11 mouse cellular contexts compared by ENCODE assay signal in the genomic region with DNA sequence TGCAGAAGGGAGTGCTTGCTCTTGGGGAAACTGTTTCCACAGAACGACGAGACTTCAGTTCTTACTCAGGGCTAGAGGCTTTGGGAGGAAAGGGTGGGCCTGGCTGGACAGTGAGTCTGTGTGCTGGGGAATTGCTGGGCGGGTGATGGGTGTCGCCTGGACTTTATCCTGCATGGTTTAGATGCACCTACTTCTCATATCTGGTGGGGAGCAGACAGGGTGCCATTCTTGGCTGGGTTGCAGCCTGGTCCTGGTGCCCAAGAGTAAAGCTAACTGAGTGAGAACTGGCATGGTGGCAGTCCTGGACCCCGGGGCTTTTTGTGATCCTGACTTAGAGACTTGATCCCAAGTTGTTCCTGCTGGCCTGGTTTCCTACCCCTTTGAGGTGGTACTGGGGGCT. TPM values are rescaled to one million over a fixed set of nuclear protein-coding genes. Genes with fewer than 3 reads are reported as not detected.
DNase-seq lines count a peak whose midpoint lies in the region; ATAC-seq and TF ChIP-seq lines count a peak whose summit lies in the region.
"Had no signal": no experiment of that assay in that cellular context is flagged by ENCODE, and none has a peak within 500 bp of the region (broad histone marks: within the 10 kb centered on the region; RNA-seq: fewer than 3 reads in every experiment).

No protein-coding gene starts in this region.

- H3K4me1 ChIP-seq in forebrain, embryonic 10.5 days: peaks cover 49% of the 10 kb centered on the region
- peaks cover 30% of the 10 kb centered on the region for H3K4me1 ChIP-seq in forebrain, embryonic 16.5 days (replicated peaks; ENCODE audit: control insufficient read depth, insufficient read depth, low read length)
- H3K4me1 ChIP-seq in G1E (ENCODE audit: insufficient read depth, low read depth, low read length): peaks cover 90% of the 10 kb centered on the region
- H3K4me1 ChIP-seq in hindbrain, embryonic 12.5 days: peaks cover 40% of the 10 kb centered on the region
- peaks cover 50% of the 10 kb centered on the region for H3K4me1 ChIP-seq in midbrain, embryonic 10.5 days

- H3K9me3 ChIP-seq in forebrain, embryonic 10.5 days: no peaks in the 10 kb centered on the region
- H3K9me3 ChIP-seq in forebrain, embryonic 16.5 days (ENCODE audit: control insufficient read depth, low read length): no peaks in the 10 kb centered on the region
- H3K9me3 ChIP-seq in G1E (replicated peaks): no peaks in the 10 kb centered on the region
- H3K9me3 ChIP-seq in hindbrain, embryonic 12.5 days (replicated peaks): no peaks in the 10 kb centered on the region
- no peaks in the 10 kb centered on the region for H3K9me3 ChIP-seq in midbrain, embryonic 10.5 days (replicated peaks)

- no peaks in the 10 kb centered on the region for H3K27me3 ChIP-seq in forebrain, embryonic 10.5 days (ENCODE audit: poor library complexity, severe bottlenecking)
- no peaks in the 10 kb centered on the region for H3K27me3 ChIP-seq in forebrain, embryonic 16.5 days (replicated peaks; ENCODE audit: control insufficient read depth, insufficient read depth, low read length)
- H3K27me3 ChIP-seq in G1E (ENCODE audit: insufficient read depth, low read length): no peaks in the 10 kb centered on the region
- H3K27me3 ChIP-seq in hindbrain, embryonic 12.5 days: no peaks in the 10 kb centered on the region; the same call in 1 of the 2 replicates
- no peaks in the 10 kb centered on the region for H3K27me3 ChIP-seq in midbrain, embryonic 10.5 days (ENCODE audit: low read depth, poor library complexity, severe bottlenecking)

- H3K27ac ChIP-seq in forebrain, embryonic 10.5 days: peak overlapping the region; percentile 56
- H3K27ac ChIP-seq in forebrain, embryonic 16.5 days (ENCODE audit: low read length): no peak overlapping the region
- peak overlapping the region; percentile 37; the same call in 1 of the 2 replicates for H3K27ac ChIP-seq in hindbrain, embryonic 12.5 days
- H3K27ac ChIP-seq in midbrain, embryonic 10.5 days (replicated peaks): peak overlapping the region; percentile 42; the same call in 1 of the 2 replicates

- WGBS in forebrain, embryonic 10.5 days: 90% methylated on average over 5 of the region's 5 CpGs
- WGBS in forebrain, embryonic 16.5 days: 88% methylated on average over 5 of the region's 5 CpGs
- WGBS in hindbrain, embryonic 12.5 days: 75% methylated on average over 5 of the region's 5 CpGs
- 86% methylated on average over 5 of the region's 5 CpGs for WGBS in midbrain, embryonic 10.5 days

- no peak for ATAC-seq in forebrain, embryonic 16.5 days
- no peak for ATAC-seq in G1E (ENCODE audit: extremely low read depth, insufficient number of reproducible peaks, low FRiP score, poor library complexity, severe bottlenecking)
- ATAC-seq in hindbrain, embryonic 12.5 days (ENCODE audit: low FRiP score): no peak
- no peak for ATAC-seq in activated CD4-positive, CD25-positive, alpha-beta regulatory T cell, adult 4 months

- no peak for TF ChIP-seq CTCF in G1E (IDR thresholded peaks at IDR 0.05; ENCODE audit: low read depth, low read length)

- peaks cover 26% of the 10 kb centered on the region for H3K36me3 ChIP-seq in forebrain, embryonic 10.5 days (replicated peaks)
- peaks cover 10% of the 10 kb centered on the region for H3K36me3 ChIP-seq in forebrain, embryonic 16.5 days (ENCODE audit: control insufficient read depth, insufficient read depth)
- peaks cover 69% of the 10 kb centered on the region for H3K36me3 ChIP-seq in G1E (replicated peaks)
- H3K36me3 ChIP-seq in hindbrain, embryonic 12.5 days: peaks cover 22% of the 10 kb centered on the region
- peaks cover 25% of the 10 kb centered on the region for H3K36me3 ChIP-seq in midbrain, embryonic 10.5 days

- no peak overlapping the region for H3K9ac ChIP-seq in forebrain, embryonic 16.5 days (replicated peaks; ENCODE audit: low read depth, low read length)
- peak overlapping the region; percentile 28; the same call in 1 of the 2 replicates for H3K9ac ChIP-seq in hindbrain, embryonic 12.5 days

- no peak overlapping the region for H3K4me2 ChIP-seq in forebrain, embryonic 16.5 days (ENCODE audit: low read length)
- peak overlapping the region; percentile 88; the same call in 1 of the 2 replicates for H3K4me2 ChIP-seq in hindbrain, embryonic 12.5 days (replicated peaks)

- DNase-seq in forebrain, embryonic 10.5 days (ENCODE audit: extremely low spot score, low spot score): no peak
- no peak for DNase-seq in G1E (ENCODE audit: low spot score)
- DNase-seq in midbrain, embryonic 10.5 days (ENCODE audit: low spot score): no peak
- no peak for DNase-seq in kidney, postnatal 10 days
- no peak for DNase-seq in thymus, postnatal 10 days (ENCODE audit: low spot score in 2 of 2)
- DNase-seq: lung, adult 2 months had no signal

- peak overlapping the region; percentile 81 for H3K4me3 ChIP-seq in forebrain, embryonic 10.5 days
- no peak overlapping the region for H3K4me3 ChIP-seq in forebrain, embryonic 16.5 days (replicated peaks; ENCODE audit: low read length)
- peak overlapping the region; percentile 80; the same call in 1 of the 2 replicates for H3K4me3 ChIP-seq in G1E (ENCODE audit: low read depth, low read length)
- H3K4me3 ChIP-seq in hindbrain, embryonic 12.5 days: no peak overlapping the region
- peak overlapping the region; percentile 99; the same call in 1 of the 2 replicates for H3K4me3 ChIP-seq in midbrain, embryonic 10.5 days

RNA-seq across cellular contexts. Expression of gene Sppl2b, which starts 1.8 kb away (rescaled TPM):
- polyA plus RNA-seq in forebrain, embryonic 10.5 days (2016; fragmentation: Nextera tagmentation; extraction: Ambion mirVana): 43.9 and 44.9 TPM in 2 replicates
- polyA plus RNA-seq in forebrain, embryonic 16.5 days (2015; fragmentation: Nextera tagmentation; extraction: Ambion mirVana): 64.9 and 78.6 TPM in 2 replicates
- 46.0 and 55.1 TPM in 2 replicates for total RNA-seq in G1E (2014; fragmentation: Nextera tagmentation)
- 18.0 and 22.1 TPM in 2 replicates for total RNA-seq in G1E (2017)
- 76.6 and 92.5 TPM in 2 replicates for polyA plus RNA-seq in G1E (2012)
- polyA plus RNA-seq in hindbrain, embryonic 12.5 days (2016; fragmentation: Nextera tagmentation; extraction: Ambion mirVana): 56.6 and 58.8 TPM in 2 replicates
- 42.8 and 45.6 TPM in 2 replicates for polyA plus RNA-seq in midbrain, embryonic 10.5 days (2016; fragmentation: Nextera tagmentation; extraction: Ambion mirVana)
- 10 to 100 TPM in 1 of 2 experiments, 1 to 10 TPM in 1; 8.9 to 18.4 TPM for polyA plus RNA-seq in activated CD4-positive, CD25-positive, alpha-beta regulatory T cell, adult 4 months (2017; shearing (Covaris generic))

RNA-seq across cellular contexts. Expression of gene Lsm7, which starts 1.9 kb away (rescaled TPM):
- polyA plus RNA-seq in forebrain, embryonic 10.5 days (2016; fragmentation: Nextera tagmentation; extraction: Ambion mirVana): 351 and 360 TPM in 2 replicates
- polyA plus RNA-seq in forebrain, embryonic 16.5 days (2015; fragmentation: Nextera tagmentation; extraction: Ambion mirVana): 223 and 228 TPM in 2 replicates
- total RNA-seq in G1E (2014; fragmentation: Nextera tagmentation): 51.2 and 53.5 TPM in 2 replicates
- 282 and 373 TPM in 2 replicates for total RNA-seq in G1E (2017)
- polyA plus RNA-seq in G1E (2012): 226 and 269 TPM in 2 replicates
- 214 and 250 TPM in 2 replicates for polyA plus RNA-seq in hindbrain, embryonic 12.5 days (2016; fragmentation: Nextera tagmentation; extraction: Ambion mirVana)
- 322 and 326 TPM in 2 replicates for polyA plus RNA-seq in midbrain, embryonic 10.5 days (2016; fragmentation: Nextera tagmentation; extraction: Ambion mirVana)
- polyA plus RNA-seq in activated CD4-positive, CD25-positive, alpha-beta regulatory T cell, adult 4 months (2017; shearing (Covaris generic)): 100 to 1,000 TPM; 202 to 214 TPM

RNA-seq across cellular contexts. Expression of gene Lingo3, which starts 13.1 kb away (rescaled TPM):
- polyA plus RNA-seq in forebrain, embryonic 10.5 days (2016; fragmentation: Nextera tagmentation; extraction: Ambion mirVana): 1.5 and 2.0 TPM in 2 replicates
- 6.0 and 9.3 TPM in 2 replicates for polyA plus RNA-seq in forebrain, embryonic 16.5 days (2015; fragmentation: Nextera tagmentation; extraction: Ambion mirVana)
- total RNA-seq in G1E (2014; fragmentation: Nextera tagmentation) (not detected in 2 replicates), G1E (2017) (0.05 and 0.06 TPM in 2 replicates)
- not detected in 2 replicates for polyA plus RNA-seq in G1E (2012)
- polyA plus RNA-seq in hindbrain, embryonic 12.5 days (2016; fragmentation: Nextera tagmentation; extraction: Ambion mirVana): 0.74 and 0.94 TPM in 2 replicates
- polyA plus RNA-seq in midbrain, embryonic 10.5 days (2016; fragmentation: Nextera tagmentation; extraction: Ambion mirVana): 1.1 and 1.4 TPM in 2 replicates
- polyA plus RNA-seq in activated CD4-positive, CD25-positive, alpha-beta regulatory T cell, adult 4 months (2017; shearing (Covaris generic)): not detected

RNA-seq across cellular contexts. Expression of gene Tmprss9, which starts 14.7 kb away (rescaled TPM):
- polyA plus RNA-seq in forebrain, embryonic 10.5 days (2016; fragmentation: Nextera tagmentation; extraction: Ambion mirVana): 0.05 TPM in 1 of 2 replicates, not detected in the other
- 0.24 and 0.25 TPM in 2 replicates for polyA plus RNA-seq in forebrain, embryonic 16.5 days (2015; fragmentation: Nextera tagmentation; extraction: Ambion mirVana)
- not detected in 2 replicates for total RNA-seq in G1E (2014; fragmentation: Nextera tagmentation)
- 0.05 and 0.06 TPM in 2 replicates for total RNA-seq in G1E (2017)
- 0.02 TPM in 1 of 2 replicates, not detected in the other for polyA plus RNA-seq in G1E (2012)
- polyA plus RNA-seq in hindbrain, embryonic 12.5 days (2016; fragmentation: Nextera tagmentation; extraction: Ambion mirVana): 0.08 TPM in 2 replicates
- polyA plus RNA-seq in midbrain, embryonic 10.5 days (2016; fragmentation: Nextera tagmentation; extraction: Ambion mirVana): 0.02 and 0.09 TPM in 2 replicates
- polyA plus RNA-seq in activated CD4-positive, CD25-positive, alpha-beta regulatory T cell, adult 4 months (2017; shearing (Covaris generic)): not detected
- total RNA-seq: common myeloid progenitor, adult 5-6 weeks; heart, postnatal 10 days had no signal

RNA-seq across cellular contexts. Expression of gene Oaz1, which starts 30.5 kb away (rescaled TPM):
- polyA plus RNA-seq in forebrain, embryonic 10.5 days (2016; fragmentation: Nextera tagmentation; extraction: Ambion mirVana): 2,273 and 2,281 TPM in 2 replicates
- 1,342 and 1,351 TPM in 2 replicates for polyA plus RNA-seq in forebrain, embryonic 16.5 days (2015; fragmentation: Nextera tagmentation; extraction: Ambion mirVana)
- total RNA-seq in G1E (2014; fragmentation: Nextera tagmentation): 310 and 444 TPM in 2 replicates
- 228 and 347 TPM in 2 replicates for total RNA-seq in G1E (2017)
- polyA plus RNA-seq in G1E (2012): 1,655 and 2,091 TPM in 2 replicates
- polyA plus RNA-seq in hindbrain, embryonic 12.5 days (2016; fragmentation: Nextera tagmentation; extraction: Ambion mirVana): 1,255 and 1,389 TPM in 2 replicates
- polyA plus RNA-seq in midbrain, embryonic 10.5 days (2016; fragmentation: Nextera tagmentation; extraction: Ambion mirVana): 2,246 and 2,347 TPM in 2 replicates
- 1,000 to 10,000 TPM; 1,826 to 2,667 TPM for polyA plus RNA-seq in activated CD4-positive, CD25-positive, alpha-beta regulatory T cell, adult 4 months (2017; shearing (Covaris generic))

Comparison
In these comparisons a context has a peak if more than half of its experiments do, and no peak if none do; other contexts are left out.
1. H3K4me3 ChIP-seq: peak in forebrain, embryonic 10.5 days (single experiment), G1E (single experiment) and midbrain, embryonic 10.5 days (single experiment); none in forebrain, embryonic 16.5 days (single experiment) and hindbrain, embryonic 12.5 days (single experiment).